Comparison of ENCODE assay signal across 9 mouse cellular contexts in the genomic region with DNA sequence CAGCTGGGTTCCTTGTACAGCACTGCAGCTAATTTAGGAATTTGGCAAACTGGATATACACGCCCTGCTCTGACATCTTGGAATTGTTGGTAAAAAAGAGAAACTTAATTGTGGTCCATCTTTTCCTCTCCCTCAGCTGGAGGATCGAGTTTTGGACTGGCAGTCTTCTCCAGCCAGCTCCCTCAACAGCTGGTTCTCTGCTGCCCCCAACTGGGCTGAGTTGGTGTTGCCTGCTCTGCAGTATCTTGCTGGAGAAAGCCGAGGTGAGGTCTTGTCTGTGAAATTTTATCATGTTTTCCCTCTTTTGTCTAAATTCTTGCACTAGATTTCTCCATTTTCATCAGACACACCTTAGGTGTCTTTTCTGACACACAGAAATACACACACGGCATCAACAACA. TPM values are rescaled to one million over a fixed set of nuclear protein-coding genes. Genes with fewer than 3 reads are reported as not detected.
A peak's percentile ranks its signal among the peaks of the same experiment; 100 is the strongest.
DNase-seq lines count a peak whose midpoint lies in the region; ATAC-seq lines count a peak whose summit lies in the region.
"Had no signal": no experiment of that assay in that cellular context is flagged by ENCODE, and none has a peak within 500 bp of the region (broad histone marks: within the 10 kb centered on the region; RNA-seq: fewer than 3 reads in every experiment).

No protein-coding gene starts in this region.

- no peaks in the 10 kb centered on the region for H3K9me3 ChIP-seq in heart, embryonic 12.5 days (replicated peaks)

- peaks cover 95% of the 10 kb centered on the region for H3K36me3 ChIP-seq in heart, embryonic 12.5 days
- H3K36me3 ChIP-seq in splenic B cell, adult 2 months (ENCODE audit: control insufficient read depth, insufficient read depth, low read length, poor library complexity, severe bottlenecking), result peaks cover 38% of the 10 kb centered on the region

- 60% methylated on average over 4 of the region's 4 CpGs for WGBS in heart, embryonic 12.5 days

- H3K9ac ChIP-seq in heart, embryonic 12.5 days, result no peak overlapping the region

- H3K27ac ChIP-seq in heart, embryonic 12.5 days (ENCODE audit: poor library complexity, severe bottlenecking), result no peak overlapping the region
- H3K27ac ChIP-seq: macrophage had no signal

- no peak overlapping the region for H3K4me3 ChIP-seq in heart, embryonic 12.5 days

- no peak overlapping the region for H3K4me2 ChIP-seq in heart, embryonic 12.5 days

- peak; percentile 36 to 81 for DNase-seq in heart, adult 18-20 months
- peak; percentile 40 to 69 for DNase-seq in CD8-positive naive resting alpha-beta T cell, adult 2 months (ENCODE audit: low read depth in 2 of 2, low spot score in 2 of 2)
- DNase-seq in c-Kit-negative CD71-positive TER-119-positive erythroid progenitor cells, embryonic 14.5 days (ENCODE audit: low read depth, low spot score), result peak; percentile 25
- DNase-seq in frontal cortex, postnatal 25 days (ENCODE audit: low spot score in 2 of 2), result peak; percentile 52 to 63
- DNase-seq in layer of hippocampus, postnatal 25 days (ENCODE audit: extremely low spot score in 1 of 2, low spot score in 1 of 2), result peak; percentile 46 to 87
- peak; percentile 74 for DNase-seq in splenic B cell, adult 2 months (ENCODE audit: low read depth, low spot score)

- H3K4me1 ChIP-seq in heart, embryonic 12.5 days (replicated peaks), result no peaks in the 10 kb centered on the region

- no peak for ATAC-seq in heart, embryonic 12.5 days (ENCODE audit: insufficient number of reproducible peaks, low FRiP score)
- ATAC-seq in megakaryocyte-erythroid progenitor cell, adult 5-6 weeks (replicated peaks; ENCODE audit: low FRiP score, low TSS enrichment, poor library complexity, severe bottlenecking), result peak; percentile 87

- no peaks in the 10 kb centered on the region for H3K27me3 ChIP-seq in heart, embryonic 12.5 days (replicated peaks)
- H3K27me3 ChIP-seq in splenic B cell, adult 2 months (ENCODE audit: control insufficient read depth, insufficient read depth, low read length, poor library complexity, severe bottlenecking), result no peaks in the 10 kb centered on the region

RNA-seq across cellular contexts. Expression of a gene that starts 14.4 kb away (rescaled TPM):
- 1 to 10 TPM; 7.1 to 9.6 TPM for total RNA-seq in heart, adult 18-20 months (2021)
- 16.8 and 16.9 TPM in 2 replicates for polyA plus RNA-seq in heart, embryonic 12.5 days (2016; fragmentation: Nextera tagmentation; extraction: Ambion mirVana)
- 10 to 100 TPM; 26.2 to 34.3 TPM for total RNA-seq in layer of hippocampus, postnatal 25 days (2021)
- 33.4 and 60.1 TPM in 2 replicates for total RNA-seq in megakaryocyte-erythroid progenitor cell, adult 5-6 weeks (2014; fragmentation: Nextera tagmentation)
- 24.5 and 36.8 TPM in 2 replicates for total RNA-seq in megakaryocyte-erythroid progenitor cell, adult 5-6 weeks (2017)
